3 mouse cellular contexts compared by ENCODE assay signal in the genomic region with DNA sequence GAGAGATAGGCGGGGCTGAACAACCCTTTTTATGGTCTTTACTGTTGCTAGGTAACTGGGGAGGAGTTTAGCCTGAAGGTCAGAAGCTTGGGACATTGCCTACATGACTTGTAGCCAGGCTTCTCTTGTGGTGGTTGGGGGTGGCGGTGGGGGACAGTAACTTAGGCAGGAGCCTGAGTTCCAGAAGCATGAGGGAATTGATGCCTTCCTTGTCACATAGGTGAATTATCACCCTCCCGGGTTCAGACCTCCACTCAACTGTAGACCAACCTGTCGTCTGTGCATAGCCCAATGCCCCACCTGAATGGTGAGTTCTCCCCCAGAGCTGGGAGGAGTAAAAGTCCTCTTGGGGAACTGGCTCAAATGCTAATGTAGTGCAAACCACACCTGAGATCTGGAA.
DNase-seq lines count a peak whose midpoint lies in the region.

No protein-coding gene starts in this region.

- DNase-seq in ES-CJ7 (ENCODE audit: low read depth, low spot score) (peak; percentile 50), R1 (ENCODE audit: low read depth, low spot score) (peak; percentile 72), ZHBTc4 (ENCODE audit: low read depth, low spot score) (peak; percentile 71)
